Mouse (Mus musculus): ENCODE data around the gene Gm20865. TPM values are rescaled to one million over a fixed set of nuclear protein-coding genes. Genes with fewer than 3 reads are reported as not detected.

Gm20865 gene
- polyA plus RNA-seq (2014; fragmentation: Illumina TruSeq; extraction: RNeasy Lipid Tissue Mini Kit (QIAGEN cat#74804)) = not detected

DNA sequence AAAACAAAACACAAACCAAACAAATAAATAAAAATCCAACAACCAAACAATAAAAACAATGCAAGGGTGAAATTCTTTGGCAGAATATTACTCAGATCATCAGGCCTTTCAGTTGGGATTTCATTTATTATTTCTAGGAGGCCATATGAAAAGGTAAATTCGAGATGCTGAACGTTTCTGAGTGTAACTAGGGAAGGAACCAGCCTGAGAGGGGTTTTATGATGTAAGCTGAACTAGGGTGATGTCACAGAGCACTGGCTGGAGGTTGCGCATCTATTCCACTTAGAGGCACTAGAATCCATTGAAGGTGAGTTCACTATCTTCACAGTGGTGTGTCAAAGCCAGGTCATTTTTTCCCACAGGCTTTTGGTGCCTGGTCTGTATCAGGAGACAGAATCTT, at the start of gene Gm20865:
Gm20865 (plus strand) TSS at position 301 of the 400 bp plus-strand sequence.

Other genes with a start within 250 kb of the Gm20865 start
- gene Gm29866, start 247.9 kb upstream of the Gm20865 start, polyA plus RNA-seq (2014; fragmentation: Illumina TruSeq; extraction: RNeasy Lipid Tissue Mini Kit (QIAGEN cat#74804)) = not detected
- not detected for gene Gm20909, start 77.0 kb upstream of the Gm20865 start, polyA plus RNA-seq (2014; fragmentation: Illumina TruSeq; extraction: RNeasy Lipid Tissue Mini Kit (QIAGEN cat#74804))

Data from ovary, adult 10 weeks (tissue).